Mouse (Mus musculus): ENCODE measurements around the gene Zfhx3. TPM values are rescaled to one million over a fixed set of nuclear protein-coding genes. Genes with fewer than 3 reads are reported as not detected.
A peak's percentile ranks its signal among the peaks of the same experiment; 100 is the strongest.
"Not testable (repeated sequence)": the region's sequence is repeated elsewhere in the genome, so short reads cannot be mapped to it uniquely, and the experiment has no call there.

The Zfhx3 gene
- 15.3 and 18.4 TPM in 2 replicates for total RNA-seq (2014; rRNA removed)
- 9.9 and 14.9 TPM in 2 replicates for polyA plus RNA-seq (2015; fragmentation: Nextera tagmentation; extraction: Ambion mirVana)

DNA sequence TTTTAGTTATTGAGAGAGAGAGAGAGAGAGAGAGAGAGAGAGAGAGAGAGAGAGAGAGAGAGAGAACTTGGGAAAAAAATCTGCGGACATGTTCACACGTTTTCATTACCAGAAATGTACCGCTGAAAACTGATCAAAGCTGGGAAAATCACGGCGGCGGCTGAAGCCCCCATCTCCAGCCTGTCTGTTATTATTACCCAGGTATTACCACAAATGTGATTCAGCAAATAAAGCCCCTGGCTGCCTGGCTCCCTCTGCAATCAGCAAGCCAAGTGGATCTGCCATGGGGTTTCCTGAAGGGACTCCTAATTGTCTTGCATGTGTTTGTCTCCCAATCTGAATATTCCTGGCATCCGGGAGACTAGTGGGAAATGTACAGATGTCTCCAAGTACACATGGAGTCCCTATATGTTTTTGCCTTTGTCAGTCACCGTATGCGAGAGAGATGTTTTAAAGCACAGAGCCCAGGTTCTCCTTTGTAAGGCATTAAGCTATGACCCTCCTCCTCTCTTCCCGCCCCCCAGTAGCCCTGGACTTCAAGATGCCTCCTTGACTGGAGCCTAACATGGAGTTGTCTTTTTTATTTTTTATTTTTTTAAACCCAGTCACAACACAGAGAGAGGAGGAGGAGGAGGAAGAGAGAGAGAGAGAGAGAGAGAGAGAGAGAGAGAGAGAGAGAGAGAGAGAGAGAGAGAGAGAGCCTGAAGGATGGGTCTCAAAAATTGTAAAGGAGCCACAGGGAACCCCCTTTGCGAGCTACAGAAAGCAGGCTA lies at the start of gene Zfhx3:
TSS of gene Zfhx3 (plus strand) at position 723 of the 773 bp plus-strand sequence.
- Histone ChIP-seq H3K9ac (replicated peaks; ENCODE audit: low read length) (no peak within 1 kb of the TSS; the same call in 1 of the 2 replicates), H3K27ac (peak within 1 kb of the TSS; percentile 56), H3K36me3 (ENCODE audit: insufficient read depth, low read length) (no peaks in the 10 kb centered on the region), H3K27me3 (ENCODE audit: insufficient read depth, low read length) (peaks cover 6% of the 10 kb centered on the region), H3K9me3 (ENCODE audit: low read length) (no peaks in the 10 kb centered on the region), H3K4me1 (ENCODE audit: insufficient read depth, low read length) (no peaks in the 10 kb centered on the region), H3K4me2 (ENCODE audit: low read depth, low read length) (peak within 1 kb of the TSS; percentile 49), H3K4me3 (ENCODE audit: low read length) (peak within 1 kb of the TSS; percentile 18)
- WGBS, result 15% methylated on average over 11 of the region's 11 CpGs
- DNase-seq (ENCODE audit: low spot score), result no peak
- no peak for ATAC-seq
- TF ChIP-seq CTCF (IDR thresholded peaks at IDR 0.05; ENCODE audit: low read depth), result no peak

DNA sequence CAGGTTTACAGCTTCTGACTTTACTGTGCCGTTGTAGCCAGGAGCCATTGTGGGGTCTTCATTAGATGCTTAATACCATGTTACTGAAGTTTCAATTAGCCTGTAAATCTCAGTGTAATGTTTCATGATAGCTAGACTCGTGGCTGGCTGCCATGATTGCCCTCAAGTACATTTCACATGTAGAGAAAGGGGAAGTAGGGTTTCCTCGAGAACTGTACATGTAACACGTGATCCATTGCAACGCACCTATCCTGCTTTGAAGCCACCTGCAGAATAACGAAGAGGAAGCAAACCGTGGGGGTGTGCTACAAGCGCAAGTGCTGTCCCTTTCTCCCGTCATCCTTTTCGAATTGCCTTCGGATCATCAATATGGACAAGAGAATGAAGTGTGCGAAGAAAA lies 23.5 kb upstream of the Zfhx3 start:
- TF ChIP-seq CTCF (IDR thresholded peaks at IDR 0.05; ENCODE audit: low read depth), result no peak
- H3K36me3 ChIP-seq (ENCODE audit: insufficient read depth, low read length), result no peaks in the 10 kb centered on the region
- H3K27me3 ChIP-seq (ENCODE audit: insufficient read depth, low read length), result no peaks in the 10 kb centered on the region
- WGBS, result 90% methylated on average over 12 of the region's 12 CpGs
- H3K9ac ChIP-seq (replicated peaks; ENCODE audit: low read length), result no peak overlapping the region
- no peaks in the 10 kb centered on the region for H3K9me3 ChIP-seq (ENCODE audit: low read length)
- no peak overlapping the region for H3K27ac ChIP-seq
- DNase-seq (ENCODE audit: low spot score) (no peak), ATAC-seq (no peak)
- no peaks in the 10 kb centered on the region for H3K4me1 ChIP-seq (ENCODE audit: insufficient read depth, low read length)
- no peak overlapping the region for H3K4me2 ChIP-seq (ENCODE audit: low read depth, low read length)
- H3K4me3 ChIP-seq (ENCODE audit: low read length), result no peak overlapping the region

DNA sequence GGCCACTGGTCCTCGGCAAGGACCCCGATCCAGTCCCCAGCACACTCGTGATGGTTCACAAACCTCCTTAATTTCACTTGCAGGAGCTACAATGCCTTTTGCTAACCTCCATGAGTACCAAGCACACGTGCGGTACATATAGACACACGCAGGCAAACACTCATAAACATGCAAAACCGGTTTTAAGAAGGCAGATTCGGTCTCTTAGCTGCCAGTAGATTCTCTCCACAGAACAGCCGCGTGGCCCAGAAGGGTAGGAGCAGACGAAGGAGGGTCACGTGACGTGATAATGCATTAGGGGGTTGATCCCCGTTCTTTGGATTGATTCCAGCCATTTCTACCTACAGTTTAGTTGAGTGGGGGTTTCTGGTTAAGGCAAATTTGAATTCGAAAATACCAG lies 16.3 kb upstream of the Zfhx3 start:
- no peak overlapping the region for H3K9ac ChIP-seq (replicated peaks; ENCODE audit: low read length)
- no peaks in the 10 kb centered on the region for H3K4me1 ChIP-seq (ENCODE audit: insufficient read depth, low read length)
- no peak for DNase-seq (ENCODE audit: low spot score)
- H3K27me3 ChIP-seq (ENCODE audit: insufficient read depth, low read length), result no peaks in the 10 kb centered on the region
- 89% methylated on average over 15 of the region's 15 CpGs for WGBS
- TF ChIP-seq CTCF (IDR thresholded peaks at IDR 0.05; ENCODE audit: low read depth), result no peak
- no peak overlapping the region for H3K27ac ChIP-seq
- H3K4me3 ChIP-seq (ENCODE audit: low read length), result no peak overlapping the region
- H3K36me3 ChIP-seq (ENCODE audit: insufficient read depth, low read length), result no peaks in the 10 kb centered on the region
- H3K9me3 ChIP-seq (ENCODE audit: low read length), result no peaks in the 10 kb centered on the region
- no peak for ATAC-seq
- no peak overlapping the region for H3K4me2 ChIP-seq (ENCODE audit: low read depth, low read length)

- no peak for ATAC-seq
- H3K4me1 ChIP-seq (ENCODE audit: insufficient read depth, low read length), result no peaks in the 10 kb centered on the region
- no peaks in the 10 kb centered on the region for H3K27me3 ChIP-seq (ENCODE audit: insufficient read depth, low read length)
- H3K9ac ChIP-seq (replicated peaks; ENCODE audit: low read length), result no peak overlapping the region
- H3K4me3 ChIP-seq (ENCODE audit: low read length), result no peak overlapping the region
- WGBS, result 92% methylated on average over 4 of the region's 4 CpGs
- no peak for DNase-seq (ENCODE audit: low spot score)
- no peak for TF ChIP-seq CTCF (IDR thresholded peaks at IDR 0.05; ENCODE audit: low read depth)
- no peaks in the 10 kb centered on the region for H3K9me3 ChIP-seq (ENCODE audit: low read length)
- H3K4me2 ChIP-seq (ENCODE audit: low read depth, low read length), result no peak overlapping the region
- H3K27ac ChIP-seq, result no peak overlapping the region
- no peaks in the 10 kb centered on the region for H3K36me3 ChIP-seq (ENCODE audit: insufficient read depth, low read length)
These were observed 5.7 kb upstream of the Zfhx3 start for GRCm38 (mm10) chr8:107936725-107937124.

DNA sequence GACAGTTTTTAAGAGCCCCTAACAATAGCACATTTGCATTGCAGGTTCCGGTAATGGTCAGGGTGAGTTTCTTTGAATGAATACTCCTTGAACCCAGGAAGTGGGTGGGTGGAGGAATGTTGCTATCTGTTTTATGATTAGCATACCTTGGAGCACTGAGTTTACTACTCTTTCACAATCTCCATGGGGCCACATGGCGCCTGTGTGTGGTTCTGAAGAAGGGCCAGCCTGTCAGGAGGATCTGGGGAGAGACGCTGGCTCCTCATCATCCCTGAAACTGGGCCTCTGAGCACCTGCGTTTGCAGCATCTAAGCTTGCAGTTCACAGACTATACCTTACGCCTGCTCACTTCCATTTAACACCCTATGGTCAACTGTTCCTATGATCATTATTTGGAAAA lies 4.2 kb upstream of the Zfhx3 start:
- H3K27me3 ChIP-seq (ENCODE audit: insufficient read depth, low read length); DNase-seq (ENCODE audit: low spot score); H3K4me3 ChIP-seq (ENCODE audit: low read length); H3K9ac ChIP-seq (replicated peaks; ENCODE audit: low read length); ATAC-seq; H3K9me3 ChIP-seq (ENCODE audit: low read length); H3K27ac ChIP-seq; H3K4me2 ChIP-seq (ENCODE audit: low read depth, low read length); H3K4me1 ChIP-seq (ENCODE audit: insufficient read depth, low read length); H3K36me3 ChIP-seq (ENCODE audit: insufficient read depth, low read length): not testable (repeated sequence)
- 96% methylated on average over 5 of the region's 5 CpGs for whole genome bisulfite sequencing

DNA sequence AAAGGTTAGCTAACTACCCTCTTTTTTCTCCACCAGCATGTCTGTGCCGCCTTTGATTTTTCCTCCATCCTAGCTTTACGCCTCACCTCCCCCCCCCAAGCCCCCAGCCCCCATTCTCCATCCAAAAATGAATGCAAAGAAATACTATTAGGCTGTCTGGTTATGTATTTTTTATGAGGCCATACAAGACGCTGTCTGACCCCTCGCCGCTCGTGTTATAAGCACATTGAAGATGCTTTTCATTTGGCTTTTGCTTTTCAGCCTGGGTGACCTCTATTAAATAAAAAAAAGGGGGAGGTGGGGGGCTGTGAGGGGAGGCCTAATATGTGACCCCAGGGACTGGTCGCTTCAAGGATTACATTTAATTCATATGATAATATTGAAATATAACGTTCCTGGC lies 2.3 kb upstream of the Zfhx3 start:
- TF ChIP-seq CTCF (IDR thresholded peaks at IDR 0.05; ENCODE audit: low read depth), result no peak
- WGBS, result 61% methylated on average over 8 of the region's 8 CpGs
- 0 out of 2 replicates have a peak overlapping the region, but pooled peaks have one; percentile 4 for H3K27ac ChIP-seq

More for the DNA sequence above, 2.3 kb upstream of the Zfhx3 start:
- Histone ChIP-seq H3K9ac (replicated peaks; ENCODE audit: low read length) (no peak overlapping the region), H3K4me1 (ENCODE audit: insufficient read depth, low read length) (no peaks in the 10 kb centered on the region), H3K36me3 (ENCODE audit: insufficient read depth, low read length) (no peaks in the 10 kb centered on the region), H3K27me3 (ENCODE audit: insufficient read depth, low read length) (peaks cover 2% of the 10 kb centered on the region), H3K4me2 (ENCODE audit: low read depth, low read length) (no peak overlapping the region), H3K9me3 (ENCODE audit: low read length) (no peaks in the 10 kb centered on the region), H3K4me3 (ENCODE audit: low read length) (no peak overlapping the region)
- ATAC-seq (no peak), DNase-seq (ENCODE audit: low spot score) (no peak)

All from hindbrain, postnatal 0 days (tissue).